Mouse (Mus musculus) embryonic facial prominence, embryonic 15.5 days (tissue): Measurements from ENCODE around the gene Dnajb1. TPM values are rescaled to one million over a fixed set of nuclear protein-coding genes. Genes with fewer than 3 reads are reported as not detected.

ENCODE experiments used
- ATAC-seq: fragments of 200-750 bp; cut with Nextera tagmentation; 2 replicates; pipeline ENCODE4 v1.8.0; 2017; ENCODE audit warnings: low read depth, moderate TSS enrichment; ENCODE audit not compliant: insufficient number of reproducible peaks, low FRiP score, low TSS enrichment
- H3K27ac ChIP-seq: fragments of 300-500 bp; sonication (generic); replicated peaks from 2 replicates; pipeline ENCODE4 v1.5.1; 2015; ENCODE audit warnings: mild to moderate bottlenecking, inconsistent platforms
- H3K27me3 ChIP-seq: fragments of 300-500 bp; sonication (generic); 2 replicates; pipeline ENCODE4 v1.6.1; 2015; ENCODE audit warnings: inconsistent platforms
- H3K36me3 ChIP-seq: fragments of 300-500 bp; sonication (generic); 2 replicates; pipeline ENCODE4 v1.6.1; 2015; ENCODE audit warnings: mild to moderate bottlenecking, inconsistent platforms
- H3K4me1 ChIP-seq: fragments of 300-500 bp; sonication (generic); 2 replicates; pipeline ENCODE4 v1.6.1; 2015; ENCODE audit warnings: inconsistent platforms
- H3K4me2 ChIP-seq: fragments of 300-500 bp; sonication (generic); replicated peaks from 2 replicates; pipeline ENCODE4 v1.6.1; 2015; ENCODE audit warnings: mild to moderate bottlenecking, inconsistent platforms
- H3K4me3 ChIP-seq: fragments of 300-500 bp; sonication (generic); replicated peaks from 2 replicates; pipeline ENCODE4 v1.5.1; 2015; ENCODE audit warnings: mild to moderate bottlenecking, inconsistent platforms
- H3K9ac ChIP-seq: fragments of 300-500 bp; sonication (generic); 2 replicates; pipeline ENCODE4 v1.6.1; 2015; ENCODE audit warnings: inconsistent platforms
- H3K9me3 ChIP-seq: fragments of 300-500 bp; sonication (generic); replicated peaks from 2 replicates; pipeline ENCODE4 v1.6.1; 2016; ENCODE audit warnings: inconsistent platforms
- WGBS: fragments of 180-500 bp; shearing (Covaris S2); methylation state at CpG from one replicate; pipeline ENCODE4 v1.1.7; 2015; 5-methylcytosine and 5-hydroxymethylcytosine counted together
- polyA plus RNA-seq: library from polyadenylated mRNA; unstranded; fragments of >200 nt; fragmentation: Nextera tagmentation; extraction: Ambion mirVana; gene quantifications from 2 replicates; pipeline ENCODE4 v1.2.1, GENCODE M21; 2015

The Dnajb1 gene
- polyA plus RNA-seq, 1 experiment from 2014 or later = 76.6 TPM

GRCm38 (mm10) chr8:83579676-83580075 lies 28.3 kb upstream of the Dnajb1 start:
- no peak overlapping the region for H3K9ac ChIP-seq
- H3K4me3 ChIP-seq = no peak overlapping the region
- peaks cover 56% of the 10 kb centered on the region for H3K4me1 ChIP-seq
- H3K27me3 ChIP-seq = no peaks in the 10 kb centered on the region
- H3K4me2 ChIP-seq = no peak overlapping the region
- no peak overlapping the region for H3K27ac ChIP-seq
- 86% methylated on average over 8 of the region's 8 CpGs for WGBS
- H3K36me3 ChIP-seq = peaks cover 4% of the 10 kb centered on the region; the same call in 1 of the 2 replicates
- ATAC-seq = no peak
- H3K9me3 ChIP-seq = no peaks in the 10 kb centered on the region

- Histone ChIP-seq H3K27ac (no peak overlapping the region), H3K27me3 (no peaks in the 10 kb centered on the region), H3K4me2 (no peak overlapping the region), H3K36me3 (peaks cover 4% of the 10 kb centered on the region; the same call in 1 of the 2 replicates), H3K9ac (no peak overlapping the region), H3K4me3 (no peak overlapping the region), H3K4me1 (peaks cover 45% of the 10 kb centered on the region), H3K9me3 (no peaks in the 10 kb centered on the region)
- ATAC-seq = no peak
- 89% methylated on average over 8 of the region's 8 CpGs for WGBS
Observed at GRCm38 (mm10) chr8:83580826-83581225, 27.2 kb upstream of the Dnajb1 start.

GRCm38 (mm10) chr8:83582226-83582625 lies 25.8 kb upstream of the Dnajb1 start:
- ATAC-seq = no peak
- 82% methylated on average over 8 of the region's 8 CpGs for WGBS

GRCm38 (mm10) chr8:83583236-83583635 lies 24.8 kb upstream of the Dnajb1 start:
- Histone ChIP-seq H3K27ac (no peak overlapping the region), H3K4me2 (no peak overlapping the region), H3K27me3 (no peaks in the 10 kb centered on the region), H3K36me3 (peaks cover 12% of the 10 kb centered on the region; the same call in 1 of the 2 replicates), H3K9me3 (no peaks in the 10 kb centered on the region), H3K9ac (no peak overlapping the region), H3K4me3 (no peak overlapping the region), H3K4me1 (peaks cover 30% of the 10 kb centered on the region)
- 82% methylated on average over 15 of the region's 15 CpGs for WGBS
- ATAC-seq = no peak

More at GRCm38 (mm10) chr8:83582226-83582625, 25.8 kb upstream of the Dnajb1 start:
- Histone ChIP-seq H3K4me1 (peaks cover 37% of the 10 kb centered on the region), H3K27me3 (no peaks in the 10 kb centered on the region), H3K9me3 (no peaks in the 10 kb centered on the region), H3K4me2 (no peak overlapping the region), H3K36me3 (peaks cover 4% of the 10 kb centered on the region; the same call in 1 of the 2 replicates), H3K27ac (no peak overlapping the region), H3K4me3 (no peak overlapping the region), H3K9ac (no peak overlapping the region)

- H3K36me3 ChIP-seq = peaks cover 16% of the 10 kb centered on the region; the same call in 1 of the 2 replicates
Observed at GRCm38 (mm10) chr8:83584771-83585170, 23.2 kb upstream of the Dnajb1 start.

GRCm38 (mm10) chr8:83585333-83585732 lies 22.7 kb upstream of the Dnajb1 start:
- H3K4me2 ChIP-seq = no peak overlapping the region
- no peak overlapping the region for H3K4me3 ChIP-seq
- no peak for ATAC-seq
- H3K4me1 ChIP-seq = peaks cover 16% of the 10 kb centered on the region
- H3K27ac ChIP-seq = no peak overlapping the region
- H3K9ac ChIP-seq = no peak overlapping the region
- H3K9me3 ChIP-seq = no peaks in the 10 kb centered on the region
- H3K36me3 ChIP-seq = peaks cover 16% of the 10 kb centered on the region; the same call in 1 of the 2 replicates
- H3K27me3 ChIP-seq = no peaks in the 10 kb centered on the region
- WGBS = 72% methylated on average over 3 of the region's 3 CpGs

More at GRCm38 (mm10) chr8:83584771-83585170, 23.2 kb upstream of the Dnajb1 start:
- Histone ChIP-seq H3K27ac (no peak overlapping the region), H3K27me3 (no peaks in the 10 kb centered on the region), H3K4me1 (peaks cover 14% of the 10 kb centered on the region), H3K4me2 (no peak overlapping the region), H3K9me3 (no peaks in the 10 kb centered on the region), H3K9ac (no peak overlapping the region), H3K4me3 (no peak overlapping the region)
- ATAC-seq = no peak
- WGBS = 86% methylated on average over 1 of the region's 1 CpGs

GRCm38 (mm10) chr8:83587644-83588043 lies 20.3 kb upstream of the Dnajb1 start:
- Histone ChIP-seq H3K36me3 (peaks cover 16% of the 10 kb centered on the region; the same call in 1 of the 2 replicates), H3K4me3 (no peak overlapping the region), H3K27me3 (no peaks in the 10 kb centered on the region), H3K9me3 (no peaks in the 10 kb centered on the region), H3K4me1 (peaks cover 33% of the 10 kb centered on the region), H3K9ac (no peak overlapping the region), H3K4me2 (no peak overlapping the region), H3K27ac (no peak overlapping the region)
- WGBS = 84% methylated on average over 6 of the region's 6 CpGs
- ATAC-seq = no peak

GRCm38 (mm10) chr8:83588886-83589285 lies 19.1 kb upstream of the Dnajb1 start:
- Histone ChIP-seq H3K27me3 (no peaks in the 10 kb centered on the region), H3K9me3 (no peaks in the 10 kb centered on the region), H3K4me1 (peaks cover 33% of the 10 kb centered on the region), H3K9ac (no peak overlapping the region), H3K4me2 (no peak overlapping the region), H3K4me3 (no peak overlapping the region), H3K27ac (no peak overlapping the region), H3K36me3 (peaks cover 13% of the 10 kb centered on the region; the same call in 1 of the 2 replicates)
- no peak for ATAC-seq
- WGBS = 83% methylated on average over 5 of the region's 5 CpGs

GRCm38 (mm10) chr8:83590488-83591023 lies 17.4 kb upstream of the Dnajb1 start:
- no peak overlapping the region for H3K27ac ChIP-seq
- no peaks in the 10 kb centered on the region for H3K27me3 ChIP-seq
- H3K36me3 ChIP-seq = peaks cover 12% of the 10 kb centered on the region; the same call in 1 of the 2 replicates
- no peaks in the 10 kb centered on the region for H3K9me3 ChIP-seq
- no peak for ATAC-seq
- no peak overlapping the region for H3K9ac ChIP-seq
- WGBS = 77% methylated on average over 7 of the region's 7 CpGs
- peaks cover 33% of the 10 kb centered on the region for H3K4me1 ChIP-seq
- H3K4me3 ChIP-seq = no peak overlapping the region
- H3K4me2 ChIP-seq = no peak overlapping the region

GRCm38 (mm10) chr8:83592682-83593081 lies 15.3 kb upstream of the Dnajb1 start:
- no peak for ATAC-seq
- no peak overlapping the region for H3K9ac ChIP-seq
- H3K4me1 ChIP-seq = peaks cover 26% of the 10 kb centered on the region
- peak overlapping the region; percentile 77 for H3K4me2 ChIP-seq
- 43% methylated on average over 3 of the region's 3 CpGs for WGBS
- H3K4me3 ChIP-seq = peak overlapping the region; percentile 61
- H3K27me3 ChIP-seq = no peaks in the 10 kb centered on the region
- no peaks in the 10 kb centered on the region for H3K9me3 ChIP-seq
- H3K27ac ChIP-seq = peak overlapping the region; percentile 52
- H3K36me3 ChIP-seq = peaks cover 9% of the 10 kb centered on the region; the same call in 1 of the 2 replicates

GRCm38 (mm10) chr8:83593325-83594166 lies 14.4 kb upstream of the Dnajb1 start:
- WGBS = 2% methylated on average over 22 of the region's 22 CpGs
- Histone ChIP-seq H3K4me3 (peak overlapping the region; percentile 61), H3K9ac (peak overlapping the region; percentile 72), H3K9me3 (no peaks in the 10 kb centered on the region), H3K27me3 (no peaks in the 10 kb centered on the region), H3K36me3 (0 out of 2 replicates have a peak, but pooled peaks cover under 1% of the 10 kb centered on the region), H3K27ac (peak overlapping the region; percentile 90), H3K4me1 (peaks cover 26% of the 10 kb centered on the region), H3K4me2 (peak overlapping the region; percentile 77)
- ATAC-seq = no peak
